Mouse (Mus musculus): ENCODE measurements around the gene Wdr19.

DNA sequence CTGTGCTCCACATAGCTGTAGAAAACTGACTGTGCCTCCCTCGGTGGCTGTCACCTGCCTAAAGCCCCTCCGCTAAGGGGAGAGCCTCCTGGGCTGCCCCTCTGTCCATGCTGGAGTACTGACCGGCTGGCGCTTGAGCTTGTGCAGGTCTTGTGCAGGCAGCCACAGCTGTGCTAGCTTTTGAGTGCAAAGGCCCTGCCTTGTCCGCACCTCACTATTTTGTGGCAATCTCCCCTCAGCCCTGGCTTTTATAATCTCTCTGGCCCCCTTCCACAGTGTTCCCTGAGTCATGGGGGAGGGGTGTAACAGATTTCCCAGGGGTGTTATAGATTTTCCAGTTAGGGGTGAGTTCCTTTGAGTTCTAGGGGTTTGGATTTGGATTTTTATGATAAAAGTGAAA lies 47.7 kb upstream of the Wdr19 start:
- no peak for TF ChIP-seq GATA1 (IDR thresholded peaks at IDR 0.05; ENCODE audit: borderline replicate concordance, low read length)
- no peak for TF ChIP-seq FLI1 (IDR thresholded peaks at IDR 0.05; ENCODE audit: low read length)

All from megakaryocyte, embryonic 14.5 days (primary cell).